Mouse (Mus musculus): Measurements from ENCODE around the gene Prg3.

DNA sequence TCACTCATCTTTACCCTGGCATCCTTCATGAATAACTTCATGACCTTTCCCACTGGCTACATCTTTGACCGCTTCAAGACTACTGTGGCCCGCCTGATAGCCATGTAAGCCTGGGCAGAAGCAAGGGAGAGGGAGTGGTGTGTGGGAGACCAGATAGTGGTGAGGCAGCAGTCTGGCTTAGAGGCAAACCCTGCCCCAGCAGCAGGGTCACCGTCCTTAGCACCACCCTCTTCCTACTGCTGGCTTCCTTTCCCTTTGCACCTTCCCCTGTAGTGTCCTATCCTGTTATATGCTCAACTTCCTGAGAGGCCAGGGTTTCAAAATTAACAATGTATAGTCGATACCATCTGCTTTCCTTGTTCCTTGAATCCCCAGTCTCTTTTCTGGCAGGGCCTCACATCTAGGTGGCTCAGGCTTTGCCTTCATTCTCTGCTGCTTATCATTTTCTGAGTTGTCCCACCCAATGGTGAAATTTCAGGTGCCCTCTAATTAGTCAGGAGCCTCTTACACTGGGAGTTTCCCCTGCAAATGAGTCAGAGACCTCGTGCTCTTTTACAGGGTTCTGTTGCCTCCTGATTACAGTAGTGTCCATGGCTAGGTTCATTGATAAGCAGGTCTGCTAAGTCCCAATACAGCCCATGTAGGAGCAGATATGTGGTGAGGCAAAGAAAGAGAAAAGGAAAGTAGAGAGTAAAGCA lies 49.6 kb upstream of the Prg3 start:
- no peak for TF ChIP-seq CTCF (IDR thresholded peaks at IDR 0.05; ENCODE audit: low read depth)
- no peak for TF ChIP-seq EP300 (optimal IDR thresholded peaks at IDR 0.05)
